ENCODE assay signal across 20 mouse cellular contexts in the genomic region with DNA sequence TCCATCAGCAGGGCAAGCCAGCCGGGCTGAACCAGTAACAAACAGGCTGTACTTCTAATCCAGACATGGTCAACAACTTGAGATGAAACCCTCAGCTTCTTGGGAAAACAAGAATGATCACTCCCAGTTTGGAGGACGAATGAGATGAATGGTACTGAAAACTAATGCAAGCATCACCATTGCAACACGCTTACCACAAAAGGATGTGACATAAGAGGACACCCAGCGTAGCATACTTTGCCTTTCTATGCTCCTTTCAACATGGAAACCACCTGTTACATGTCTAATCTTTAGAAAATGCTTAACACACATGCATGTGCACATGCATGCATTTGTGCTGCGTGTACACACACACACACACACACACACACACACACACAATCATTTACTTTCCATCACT.
DNase-seq lines count a peak whose midpoint lies in the region; ATAC-seq and TF ChIP-seq lines count a peak whose summit lies in the region.
"Had no signal": no experiment of that assay in that cellular context is flagged by ENCODE, and none has a peak within 500 bp of the region (broad histone marks: within the 10 kb centered on the region; RNA-seq: fewer than 3 reads in every experiment).

No protein-coding gene starts in this region.

- H3K9ac ChIP-seq in limb, embryonic 13.5 days: no peak overlapping the region
- H3K9ac ChIP-seq: embryonic facial prominence, embryonic 15.5 days had no signal

- no peak for DNase-seq in gastrocnemius, adult 2 months
- no peak for DNase-seq in gastrocnemius, postnatal 36 days
- no peak for DNase-seq in limb, embryonic 10.5 days (ENCODE audit: low spot score)
- DNase-seq in adrenal gland, postnatal 14 days: no peak
- no peak for DNase-seq in urinary bladder, postnatal 4 days (ENCODE audit: low spot score in 2 of 2)
- DNase-seq: adrenal gland, adult 2 months; embryo, embryonic 11 days; kidney, adult 2 months; kidney, postnatal 10 days; lung, adult 18-20 months; midbrain, embryonic 14.5 days; right cerebral cortex, postnatal 25 days; thymus, postnatal 36 days had no signal

- 0 out of 2 replicates have a peak overlapping the region, but pooled peaks have one; percentile 0 for H3K4me2 ChIP-seq in limb, embryonic 13.5 days (replicated peaks)
- H3K4me2 ChIP-seq: embryonic facial prominence, embryonic 15.5 days had no signal

- H3K36me3 ChIP-seq in limb, embryonic 13.5 days: peaks cover 33% of the 10 kb centered on the region
- peaks cover 35% of the 10 kb centered on the region for H3K36me3 ChIP-seq in limb, embryonic 10.5 days
- peaks cover 79% of the 10 kb centered on the region for H3K36me3 ChIP-seq in E14TG2a.4 (ENCODE audit: insufficient read depth, low read length)

- no peaks in the 10 kb centered on the region for H3K9me3 ChIP-seq in limb, embryonic 13.5 days
- H3K9me3 ChIP-seq in limb, embryonic 10.5 days (replicated peaks): no peaks in the 10 kb centered on the region
- no peaks in the 10 kb centered on the region for H3K9me3 ChIP-seq in E14TG2a.4 (ENCODE audit: low read length)
- H3K9me3 ChIP-seq: embryonic facial prominence, embryonic 15.5 days; forebrain, embryonic 10.5 days; heart, embryonic 10.5 days had no signal

- peaks cover 73% of the 10 kb centered on the region for H3K4me1 ChIP-seq in limb, embryonic 13.5 days
- H3K4me1 ChIP-seq in limb, embryonic 10.5 days: peaks cover 58% of the 10 kb centered on the region
- H3K4me1 ChIP-seq in E14TG2a.4 (replicated peaks; ENCODE audit: low read depth, low read length): peaks cover 79% of the 10 kb centered on the region

- peak overlapping the region; percentile 99 for H3K27ac ChIP-seq in gastrocnemius, adult 2 months
- no peak overlapping the region for H3K27ac ChIP-seq in limb, embryonic 13.5 days
- no peak overlapping the region for H3K27ac ChIP-seq in limb, embryonic 10.5 days
- H3K27ac ChIP-seq: embryonic facial prominence, embryonic 15.5 days; forebrain, embryonic 10.5 days; heart, embryonic 10.5 days; macrophage had no signal

- intact Hi-C loops in gastrocnemius, adult 2 months (cut with DNase I): no loop called here
- intact Hi-C loops in gastrocnemius, postnatal 36 days (cut with DNase I): loop anchor here (10.0 kb wide), 1 partner anchor 587 kb away; the partner anchor contains the start of gene Ado

- H3K27me3 ChIP-seq in limb, embryonic 13.5 days: no peaks in the 10 kb centered on the region
- H3K27me3 ChIP-seq in limb, embryonic 10.5 days (ENCODE audit: low read depth, poor library complexity, severe bottlenecking): no peaks in the 10 kb centered on the region
- H3K27me3 ChIP-seq in E14TG2a.4 (ENCODE audit: insufficient read depth, low read length): no peaks in the 10 kb centered on the region
- H3K27me3 ChIP-seq: embryonic facial prominence, embryonic 15.5 days had no signal

- TF ChIP-seq CTCF in gastrocnemius, adult 2 months (IDR thresholded peaks at IDR 0.05): no peak
- no peak for TF ChIP-seq CTCF in E14TG2a.4 (conservative IDR thresholded peaks at IDR 0.05; ENCODE audit: low read length)

- no peak for ATAC-seq in limb, embryonic 13.5 days (ENCODE audit: low FRiP score, low read depth)
- peak; percentile 86 for ATAC-seq in megakaryocyte, adult 5-6 weeks (ENCODE audit: poor library complexity, severe bottlenecking)

- 86% methylated on average over 5 of the region's 5 CpGs for WGBS in limb, embryonic 13.5 days
- WGBS in limb, embryonic 10.5 days: 90% methylated on average over 5 of the region's 5 CpGs

- peak overlapping the region; percentile 74 for H3K4me3 ChIP-seq in gastrocnemius, adult 2 months
- no peak overlapping the region for H3K4me3 ChIP-seq in limb, embryonic 13.5 days
- H3K4me3 ChIP-seq in limb, embryonic 10.5 days: no peak overlapping the region
- peak overlapping the region; percentile 90 for H3K4me3 ChIP-seq in E14TG2a.4 (replicated peaks; ENCODE audit: low read length)
- H3K4me3 ChIP-seq: embryonic facial prominence, embryonic 15.5 days; forebrain, embryonic 10.5 days; heart, embryonic 10.5 days had no signal

Comparison
In these comparisons a context has a peak if more than half of its experiments do, and no peak if none do; other contexts are left out.
1. H3K4me3 ChIP-seq: peak in gastrocnemius, adult 2 months (single experiment) and E14TG2a.4 (single experiment); none in limb, embryonic 13.5 days (single experiment) and limb, embryonic 10.5 days (single experiment).